Comparison of ENCODE assay signal across 28 mouse cellular contexts in genomic region chr3:149231346-149231745, GRCm38 (mm10).
DNase-seq lines count a peak whose midpoint lies in the region; ATAC-seq lines count a peak whose summit lies in the region.
"Had no signal": no experiment of that assay in that cellular context is flagged by ENCODE, and none has a peak within 500 bp of the region (broad histone marks: within the 10 kb centered on the region; RNA-seq: fewer than 3 reads in every experiment).

No protein-coding gene starts in this region.

- no peaks in the 10 kb centered on the region for H3K4me1 ChIP-seq in heart, embryonic 10.5 days
- H3K4me1 ChIP-seq in neural tube, embryonic 15.5 days, result no peaks in the 10 kb centered on the region
- H3K4me1 ChIP-seq in hindbrain, embryonic 12.5 days, result no peaks in the 10 kb centered on the region
- no peaks in the 10 kb centered on the region for H3K4me1 ChIP-seq in hindbrain, embryonic 13.5 days (replicated peaks)
- H3K4me1 ChIP-seq: embryonic facial prominence, embryonic 13.5 days; embryonic facial prominence, embryonic 15.5 days; forebrain, embryonic 10.5 days; forebrain, embryonic 12.5 days had no signal

- H3K9me3 ChIP-seq in heart, embryonic 10.5 days, result no peaks in the 10 kb centered on the region
- no peaks in the 10 kb centered on the region for H3K9me3 ChIP-seq in neural tube, embryonic 15.5 days (replicated peaks)
- no peaks in the 10 kb centered on the region for H3K9me3 ChIP-seq in hindbrain, embryonic 12.5 days (replicated peaks)
- no peaks in the 10 kb centered on the region for H3K9me3 ChIP-seq in hindbrain, embryonic 13.5 days
- H3K9me3 ChIP-seq: embryonic facial prominence, embryonic 13.5 days; embryonic facial prominence, embryonic 15.5 days; forebrain, embryonic 10.5 days; forebrain, embryonic 12.5 days had no signal

- H3K27ac ChIP-seq in heart, embryonic 10.5 days, result no peak overlapping the region
- H3K27ac ChIP-seq in neural tube, embryonic 15.5 days (replicated peaks), result no peak overlapping the region
- H3K27ac ChIP-seq in hindbrain, embryonic 12.5 days, result no peak overlapping the region
- no peak overlapping the region for H3K27ac ChIP-seq in hindbrain, embryonic 13.5 days
- H3K27ac ChIP-seq: embryonic facial prominence, embryonic 13.5 days; embryonic facial prominence, embryonic 15.5 days; forebrain, embryonic 10.5 days; forebrain, embryonic 12.5 days had no signal

- no peak overlapping the region for H3K4me2 ChIP-seq in neural tube, embryonic 15.5 days
- no peak overlapping the region for H3K4me2 ChIP-seq in hindbrain, embryonic 12.5 days (replicated peaks)
- no peak overlapping the region for H3K4me2 ChIP-seq in hindbrain, embryonic 13.5 days
- H3K4me2 ChIP-seq: embryonic facial prominence, embryonic 13.5 days; embryonic facial prominence, embryonic 15.5 days; forebrain, embryonic 12.5 days had no signal

- DNase-seq in heart, embryonic 10.5 days (ENCODE audit: low spot score), result peak; percentile 63
- DNase-seq in heart, postnatal 4 days, result no peak
- peak; percentile 66 for DNase-seq in 416B (ENCODE audit: low read depth)
- DNase-seq in NIH3T3 (ENCODE audit: low read depth), result peak; percentile 17
- DNase-seq: adrenal gland, adult 2 months; adrenal gland, postnatal 10 days; adrenal gland, postnatal 25 days; B cell, adult 2 months; cerebellum, adult 11-12 months; cerebellum, adult 2 months; cerebellum, adult 9-10 months; cerebellum, postnatal 10 days; cerebellum, postnatal 25 days; embryo, embryonic 11 days had no signal

- H3K9ac ChIP-seq in neural tube, embryonic 15.5 days (replicated peaks), result no peak overlapping the region
- no peak overlapping the region for H3K9ac ChIP-seq in hindbrain, embryonic 12.5 days
- no peak overlapping the region for H3K9ac ChIP-seq in hindbrain, embryonic 13.5 days
- H3K9ac ChIP-seq: embryonic facial prominence, embryonic 13.5 days; embryonic facial prominence, embryonic 15.5 days; forebrain, embryonic 12.5 days had no signal

- H3K4me3 ChIP-seq in heart, embryonic 10.5 days, result no peak overlapping the region
- no peak overlapping the region for H3K4me3 ChIP-seq in neural tube, embryonic 15.5 days (replicated peaks)
- H3K4me3 ChIP-seq in hindbrain, embryonic 12.5 days, result no peak overlapping the region
- H3K4me3 ChIP-seq in hindbrain, embryonic 13.5 days, result no peak overlapping the region
- H3K4me3 ChIP-seq: embryonic facial prominence, embryonic 13.5 days; embryonic facial prominence, embryonic 15.5 days; erythroblast, embryonic 14.5 days; forebrain, embryonic 10.5 days; forebrain, embryonic 12.5 days had no signal

- no peaks in the 10 kb centered on the region for H3K27me3 ChIP-seq in heart, embryonic 10.5 days (ENCODE audit: insufficient read depth, poor library complexity, severe bottlenecking)
- no peaks in the 10 kb centered on the region for H3K27me3 ChIP-seq in neural tube, embryonic 15.5 days (replicated peaks)
- H3K27me3 ChIP-seq in hindbrain, embryonic 12.5 days, result no peaks in the 10 kb centered on the region
- 0 out of 2 replicates have a peak, but pooled peaks cover 4% of the 10 kb centered on the region for H3K27me3 ChIP-seq in hindbrain, embryonic 13.5 days
- H3K27me3 ChIP-seq: CH12.LX; embryonic facial prominence, embryonic 13.5 days; embryonic facial prominence, embryonic 15.5 days had no signal

- no peaks in the 10 kb centered on the region for H3K36me3 ChIP-seq in heart, embryonic 10.5 days
- no peaks in the 10 kb centered on the region for H3K36me3 ChIP-seq in neural tube, embryonic 15.5 days
- H3K36me3 ChIP-seq in hindbrain, embryonic 12.5 days, result no peaks in the 10 kb centered on the region
- no peaks in the 10 kb centered on the region for H3K36me3 ChIP-seq in hindbrain, embryonic 13.5 days
- H3K36me3 ChIP-seq: embryonic facial prominence, embryonic 13.5 days; embryonic facial prominence, embryonic 15.5 days; forebrain, embryonic 10.5 days; forebrain, embryonic 12.5 days; G1E had no signal

- WGBS in heart, embryonic 10.5 days, result 84% methylated on average over 3 of the region's 3 CpGs
- WGBS in neural tube, embryonic 15.5 days, result 80% methylated on average over 3 of the region's 3 CpGs
- WGBS in hindbrain, embryonic 12.5 days, result 85% methylated on average over 3 of the region's 3 CpGs
- WGBS in hindbrain, embryonic 13.5 days, result 83% methylated on average over 3 of the region's 3 CpGs

- peak; percentile 67 for ATAC-seq in granulocyte monocyte progenitor cell, adult 5-6 weeks (replicated peaks; ENCODE audit: poor library complexity, severe bottlenecking)
- ATAC-seq in neural tube, embryonic 15.5 days (ENCODE audit: low FRiP score), result no peak
- no peak for ATAC-seq in hindbrain, embryonic 12.5 days (ENCODE audit: low FRiP score)
- no peak for ATAC-seq in hindbrain, embryonic 13.5 days (ENCODE audit: low FRiP score)
- ATAC-seq: CD4-positive, CD25-positive, alpha-beta regulatory T cell, adult 4 months; forebrain, embryonic 14.5 days; forebrain, embryonic 16.5 days had no signal
